Mouse (Mus musculus) adipocyte (in vitro differentiated cells): ENCODE measurements around the gene Cyp2d26.

Experiments
- DNase-seq: peaks from one replicate; pipeline ENCODE4 v3.0.0-alpha.2; 2016; ENCODE audit warnings: low spot score

The Cyp2d26 gene

DNA sequence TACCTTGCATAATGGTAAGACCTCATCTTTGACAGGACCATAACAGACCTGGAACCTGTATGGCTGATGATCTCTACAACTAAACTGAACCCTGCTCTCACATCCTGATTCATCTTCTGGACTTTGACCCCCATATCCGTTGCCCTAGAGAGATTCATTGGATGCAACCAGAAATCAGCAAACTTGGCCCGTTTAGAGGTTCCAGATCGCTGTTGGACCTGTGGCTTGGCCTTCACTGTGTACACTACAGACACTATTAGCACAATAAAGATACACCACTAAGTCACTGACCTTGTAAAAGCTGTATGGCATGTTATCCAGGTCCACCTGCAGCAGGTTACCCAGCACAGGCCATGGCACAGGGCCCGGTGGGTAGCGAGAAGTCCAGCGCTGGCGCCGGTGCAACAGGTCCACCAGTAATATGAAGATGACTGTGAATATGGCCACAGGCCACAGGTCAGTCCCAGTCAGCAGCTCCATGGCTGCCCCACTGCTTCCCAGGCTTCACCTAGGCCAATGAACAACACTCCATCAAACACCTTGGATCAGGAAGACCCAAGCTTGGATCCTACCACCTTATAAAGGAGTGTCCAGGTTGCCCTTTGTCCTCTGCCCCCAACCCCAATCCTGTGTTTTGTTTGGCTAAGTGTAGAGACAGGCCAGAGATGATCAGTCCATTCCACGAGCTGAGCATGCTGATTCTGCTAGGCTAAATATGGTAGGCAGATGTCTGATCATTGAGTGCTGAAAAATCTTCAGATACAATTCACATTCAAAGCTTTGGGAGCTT is 30.3 kb downstream of the Cyp2d26 start, which contains the start of gene Cyp2d40:
Cyp2d40 (minus strand) TSS at position 553 of the 790 bp plus-strand sequence.
- DNase-seq = no peak

DNA sequence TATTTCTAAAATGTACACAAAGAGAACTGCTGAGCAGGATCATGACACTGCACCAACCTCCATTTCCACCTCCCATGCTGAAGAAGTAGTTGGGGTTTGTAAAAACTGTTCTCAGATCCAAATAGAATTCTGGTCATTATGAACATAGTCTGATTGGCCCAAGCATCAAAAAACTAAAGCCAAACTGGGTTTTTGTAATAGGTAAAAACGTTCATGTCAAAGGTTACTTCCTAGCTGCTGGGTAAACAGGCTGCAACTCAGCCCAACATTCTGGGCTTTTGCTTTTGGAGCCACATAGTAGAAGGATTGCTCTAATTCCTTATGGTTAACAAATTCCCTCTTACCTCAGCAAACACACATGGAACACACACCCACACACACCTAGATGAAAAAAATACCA is 46.0 kb downstream of the Cyp2d26 start:
- DNase-seq = no peak

DNA sequence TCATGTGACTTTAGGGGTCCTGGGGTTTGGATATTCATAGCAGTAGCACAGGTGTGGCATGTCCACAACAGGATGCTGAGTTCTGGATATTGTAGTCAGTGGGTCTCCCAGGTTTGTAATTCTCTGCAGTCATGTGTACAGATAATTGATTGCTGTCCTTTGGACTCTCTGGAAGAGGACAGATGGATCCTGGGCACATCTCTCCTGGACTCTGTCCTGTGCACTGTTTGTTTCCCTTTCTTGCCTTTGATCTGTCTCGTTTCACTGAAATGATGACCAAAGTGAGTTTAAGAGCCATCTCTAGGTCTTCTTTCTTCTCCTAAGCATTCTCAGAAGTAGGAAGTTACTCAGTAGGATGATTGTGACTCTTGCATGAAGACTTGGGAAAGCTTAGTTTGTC is 46.6 kb downstream of the Cyp2d26 start:
- no peak for DNase-seq
